Mouse (Mus musculus) lung, postnatal 0 days (tissue): Measurements from ENCODE around the gene Far1. TPM values are rescaled to one million over a fixed set of nuclear protein-coding genes. Genes with fewer than 3 reads are reported as not detected.

Source experiments
- ATAC-seq: fragments of 200-750 bp; cut with Nextera tagmentation; 2 replicates; pipeline ENCODE4 v1.8.0; 2017; ENCODE audit warnings: moderate library complexity
- DNase-seq: peaks from one replicate; pipeline ENCODE4 v3.0.0-alpha.2; 2016; ENCODE audit warnings: low spot score
- H3K27ac ChIP-seq: fragments of 300-500 bp; sonication (generic); 2 replicates; pipeline ENCODE4 v1.5.1; 2014; ENCODE audit warnings: antibody characterized with exemption, mild to moderate bottlenecking, low read length, mixed read lengths
- H3K27me3 ChIP-seq: fragments of 300-500 bp; sonication (generic); replicated peaks from 2 replicates; pipeline ENCODE4 v1.6.1; 2014; ENCODE audit warnings: low read length, mixed read lengths; ENCODE audit not compliant: insufficient read depth
- H3K36me3 ChIP-seq: fragments of 300-500 bp; sonication (generic); 2 replicates; pipeline ENCODE4 v1.6.1; 2014; ENCODE audit warnings: low read length, mixed read lengths; ENCODE audit not compliant: insufficient read depth
- H3K4me1 ChIP-seq: fragments of 300-500 bp; sonication (generic); 2 replicates; pipeline ENCODE4 v1.6.1; 2014; ENCODE audit warnings: antibody characterized with exemption, low read depth, low read length, mixed read lengths; ENCODE audit not compliant: insufficient read depth
- H3K4me2 ChIP-seq: fragments of 300-500 bp; sonication (generic); replicated peaks from 2 replicates; pipeline ENCODE4 v1.6.1; 2014; ENCODE audit warnings: low read depth, mild to moderate bottlenecking, low read length, moderate library complexity, mixed read lengths
- H3K4me3 ChIP-seq: fragments of 300-500 bp; sonication (generic); 2 replicates; pipeline ENCODE4 v1.5.1; 2014; ENCODE audit warnings: low read depth, low read length
- H3K9ac ChIP-seq: fragments of 300-500 bp; sonication (generic); replicated peaks from 2 replicates; pipeline ENCODE4 v1.6.1; 2014; ENCODE audit warnings: low read depth, mild to moderate bottlenecking
- H3K9me3 ChIP-seq: fragments of 300-500 bp; sonication (generic); 2 replicates; pipeline ENCODE4 v1.6.1; 2016; ENCODE audit warnings: low read length, mixed read lengths
- CTCF ChIP-seq: IDR thresholded peaks from 2 replicates; pipeline ENCODE4 v1.5.1; 2016; ENCODE audit warnings: antibody characterized with exemption, mild to moderate bottlenecking
- EP300 ChIP-seq: IDR thresholded peaks from 2 replicates; pipeline ENCODE4 v1.6.1; 2016; ENCODE audit warnings: antibody characterized with exemption, mild to moderate bottlenecking, control low read depth
- WGBS: fragments of 180-500 bp; shearing (Covaris S2); extraction: QIAGEN DNeasy Blood & Tissue Kit; methylation state at CpG from one replicate; pipeline ENCODE4 v1.1.7; 2014; 5-methylcytosine and 5-hydroxymethylcytosine counted together
- polyA plus RNA-seq: library from polyadenylated mRNA; unstranded; fragments of >200 nt; fragmentation: Nextera tagmentation; extraction: Ambion mirVana; gene quantifications from 2 replicates; pipeline ENCODE4 v1.2.1, GENCODE M21; 2015

The Far1 gene
- polyA plus RNA-seq, 1 experiment from 2014 or later, result 39.9 TPM

- Histone ChIP-seq H3K4me1 (no peaks in the 10 kb centered on the region), H3K4me2 (no peak overlapping the region), H3K27ac (no peak overlapping the region), H3K4me3 (no peak overlapping the region), H3K9ac (no peak overlapping the region), H3K27me3 (no peaks in the 10 kb centered on the region), H3K9me3 (no peaks in the 10 kb centered on the region), H3K36me3 (peaks cover 12% of the 10 kb centered on the region; the same call in 1 of the 2 replicates)
- TF ChIP-seq EP300 (no peak), CTCF (no peak)
- DNase-seq (no peak), ATAC-seq (no peak)
Measured at GRCm38 (mm10) chr7:113551742-113552463, 38.3 kb downstream of the Far1 start.

- Histone ChIP-seq H3K27ac (no peak overlapping the region), H3K4me2 (no peak overlapping the region), H3K4me3 (no peak overlapping the region), H3K4me1 (no peaks in the 10 kb centered on the region), H3K9me3 (no peaks in the 10 kb centered on the region), H3K27me3 (no peaks in the 10 kb centered on the region), H3K36me3 (peaks cover 9% of the 10 kb centered on the region; the same call in 1 of the 2 replicates), H3K9ac (no peak overlapping the region)
- TF ChIP-seq EP300 (no peak), CTCF (no peak)
- ATAC-seq (no peak), DNase-seq (no peak)
- 85% methylated on average over 2 of the region's 2 CpGs for WGBS
Measured at GRCm38 (mm10) chr7:113552508-113552907, 38.9 kb downstream of the Far1 start.

GRCm38 (mm10) chr7:113556138-113556537 lies 42.5 kb downstream of the Far1 start:
- Histone ChIP-seq H3K27me3 (no peaks in the 10 kb centered on the region), H3K9ac (no peak overlapping the region), H3K4me3 (no peak overlapping the region), H3K9me3 (no peaks in the 10 kb centered on the region), H3K4me2 (no peak overlapping the region), H3K4me1 (no peaks in the 10 kb centered on the region), H3K27ac (no peak overlapping the region), H3K36me3 (0 out of 2 replicates have a peak, but pooled peaks cover 5% of the 10 kb centered on the region)
- no peak for DNase-seq
- no peak for TF ChIP-seq EP300
- TF ChIP-seq CTCF, result no peak
- 44% methylated on average over 1 of the region's 1 CpGs for WGBS
- no peak for ATAC-seq

GRCm38 (mm10) chr7:113566892-113567291 lies 53.3 kb downstream of the Far1 start:
- Histone ChIP-seq H3K9ac (no peak overlapping the region), H3K36me3 (0 out of 2 replicates have a peak, but pooled peaks cover 5% of the 10 kb centered on the region), H3K4me2 (no peak overlapping the region), H3K4me1 (no peaks in the 10 kb centered on the region), H3K27ac (no peak overlapping the region), H3K9me3 (no peaks in the 10 kb centered on the region), H3K27me3 (no peaks in the 10 kb centered on the region), H3K4me3 (no peak overlapping the region)
- DNase-seq (no peak), ATAC-seq (no peak)
- WGBS, result 45% methylated on average over 1 of the region's 1 CpGs
- no peak for TF ChIP-seq CTCF
- no peak for TF ChIP-seq EP300

GRCm38 (mm10) chr7:113571121-113571520 lies 57.5 kb downstream of the Far1 start:
- 39% methylated on average over 6 of the region's 6 CpGs for WGBS
- no peak for DNase-seq
- Histone ChIP-seq H3K27ac (no peak overlapping the region), H3K4me1 (no peaks in the 10 kb centered on the region), H3K36me3 (0 out of 2 replicates have a peak, but pooled peaks cover 5% of the 10 kb centered on the region), H3K9me3 (no peaks in the 10 kb centered on the region), H3K27me3 (no peaks in the 10 kb centered on the region), H3K4me2 (no peak overlapping the region), H3K4me3 (no peak overlapping the region), H3K9ac (no peak overlapping the region)
- TF ChIP-seq CTCF (no peak), EP300 (no peak)
- no peak for ATAC-seq

GRCm38 (mm10) chr7:113572741-113573140 lies 59.1 kb downstream of the Far1 start:
- DNase-seq (no peak), ATAC-seq (no peak)
- H3K4me1 ChIP-seq, result no peaks in the 10 kb centered on the region
- no peak for TF ChIP-seq EP300
- TF ChIP-seq CTCF, result no peak
- H3K27me3 ChIP-seq, result no peaks in the 10 kb centered on the region
- H3K9me3 ChIP-seq, result no peaks in the 10 kb centered on the region
- no peak overlapping the region for H3K4me2 ChIP-seq
- WGBS, result 51% methylated on average over 2 of the region's 2 CpGs
- H3K27ac ChIP-seq, result no peak overlapping the region
- no peak overlapping the region for H3K9ac ChIP-seq
- H3K36me3 ChIP-seq, result 0 out of 2 replicates have a peak, but pooled peaks cover 5% of the 10 kb centered on the region
- H3K4me3 ChIP-seq, result no peak overlapping the region
